Mouse (Mus musculus) ES-E14 (cell line): ENCODE data around the gene Itgb4. TPM values are rescaled to one million over a fixed set of nuclear protein-coding genes. Genes with fewer than 3 reads are reported as not detected.
A peak's percentile ranks its signal among the peaks of the same experiment; 100 is the strongest.

Experiments used
- DNase-seq: peaks from one replicate; pipeline ENCODE4 v3.0.0-alpha.2; 2013; ENCODE audit warnings: low read depth, low spot score
- H3K27ac ChIP-seq: 2 replicates; pipeline ENCODE4 v1.5.1; 2012; ENCODE audit warnings: low read depth, mild to moderate bottlenecking, low read length, moderate library complexity, mixed read lengths; ENCODE audit not compliant: poor library complexity, insufficient read depth, severe bottlenecking
- H3K36me3 ChIP-seq: 2 replicates; pipeline ENCODE4 v1.6.1; 2012; ENCODE audit warnings: mild to moderate bottlenecking, low read length, moderate library complexity, mixed read lengths; ENCODE audit not compliant: control insufficient read depth, poor library complexity, insufficient read depth, severe bottlenecking
- H3K4me1 ChIP-seq, 2 experiments: fragments of 150-350 bp in 1 of 2; sonication (generic) in 1 of 2; 2 replicates each; pipeline ENCODE4 v1.6.1; 2012; ENCODE audit warnings: low read length in 2 of 2, mild to moderate bottlenecking in 1 of 2, mixed read lengths in 1 of 2; ENCODE audit not compliant: control insufficient read depth in 2 of 2, insufficient read depth in 2 of 2, poor library complexity in 1 of 2
- H3K4me3 ChIP-seq, 2 experiments: fragments of 150-350 bp in 1 of 2; sonication (generic) in 1 of 2; 2 replicates each; pipeline ENCODE4 v1.5.1; 2012; ENCODE audit warnings: low read length in 2 of 2, low read depth in 1 of 2, mild to moderate bottlenecking in 1 of 2, mixed read lengths in 1 of 2; ENCODE audit not compliant: insufficient read depth in 1 of 2, poor library complexity in 1 of 2, severe bottlenecking in 1 of 2
- H3K9ac ChIP-seq: 2 replicates; pipeline ENCODE4 v1.6.1; 2012; ENCODE audit warnings: low read depth, mild to moderate bottlenecking, low read length, mixed read lengths; ENCODE audit not compliant: poor library complexity, insufficient read depth, severe bottlenecking
- H3K9me3 ChIP-seq: fragments of 150-350 bp; sonication (generic); 2 replicates; pipeline ENCODE4 v1.6.1; 2012; ENCODE audit warnings: low read depth, mild to moderate bottlenecking, low read length; ENCODE audit not compliant: control insufficient read depth, insufficient read depth
- CHD2 ChIP-seq: IDR thresholded peaks from 2 replicates; pipeline ENCODE4 v1.6.1; 2014; ENCODE audit warnings: mild to moderate bottlenecking, low read depth, low read length, inconsistent platforms
- HCFC1 ChIP-seq: IDR thresholded peaks from 2 replicates; pipeline ENCODE4 v1.6.1; 2012; ENCODE audit warnings: low read length, inconsistent platforms, borderline replicate concordance; ENCODE audit not compliant: insufficient read depth
- MAFK ChIP-seq: IDR thresholded peaks from 2 replicates; pipeline ENCODE4 v1.6.1; 2014; ENCODE audit warnings: mild to moderate bottlenecking, low read depth, low read length, inconsistent platforms; ENCODE audit not compliant: insufficient read depth
- ZC3H11A ChIP-seq: IDR thresholded peaks from 2 replicates; pipeline ENCODE4 v1.6.1; 2012; ENCODE audit warnings: low read depth, mild to moderate bottlenecking, inconsistent platforms, low read length, borderline replicate concordance
- ZNF384 ChIP-seq: IDR thresholded peaks from 2 replicates; pipeline ENCODE4 v1.6.1; 2012; ENCODE audit warnings: low read depth, low read length, inconsistent platforms
- in situ Hi-C, 2 experiments: fragments of 600-800 bp; cut with MboI; formaldehyde crosslinking; loops; one replicate each; pipeline ENCODE4 v1.15.1; 2025; ENCODE audit warnings: low sequenced_read_pairs in 2 of 2, inconsistent platforms in 1 of 2; ENCODE audit not compliant: unreplicated experiment in 2 of 2
- total RNA-seq: library from RNA; depleted of rRNA; stranded (reverse); fragments of 300-350 nt; gene quantifications from 2 replicates; pipeline ENCODE4 v1.2.3, GENCODE M21; 2012

Itgb4 gene
- total RNA-seq, 1 experiment: 9.6 TPM

DNA sequence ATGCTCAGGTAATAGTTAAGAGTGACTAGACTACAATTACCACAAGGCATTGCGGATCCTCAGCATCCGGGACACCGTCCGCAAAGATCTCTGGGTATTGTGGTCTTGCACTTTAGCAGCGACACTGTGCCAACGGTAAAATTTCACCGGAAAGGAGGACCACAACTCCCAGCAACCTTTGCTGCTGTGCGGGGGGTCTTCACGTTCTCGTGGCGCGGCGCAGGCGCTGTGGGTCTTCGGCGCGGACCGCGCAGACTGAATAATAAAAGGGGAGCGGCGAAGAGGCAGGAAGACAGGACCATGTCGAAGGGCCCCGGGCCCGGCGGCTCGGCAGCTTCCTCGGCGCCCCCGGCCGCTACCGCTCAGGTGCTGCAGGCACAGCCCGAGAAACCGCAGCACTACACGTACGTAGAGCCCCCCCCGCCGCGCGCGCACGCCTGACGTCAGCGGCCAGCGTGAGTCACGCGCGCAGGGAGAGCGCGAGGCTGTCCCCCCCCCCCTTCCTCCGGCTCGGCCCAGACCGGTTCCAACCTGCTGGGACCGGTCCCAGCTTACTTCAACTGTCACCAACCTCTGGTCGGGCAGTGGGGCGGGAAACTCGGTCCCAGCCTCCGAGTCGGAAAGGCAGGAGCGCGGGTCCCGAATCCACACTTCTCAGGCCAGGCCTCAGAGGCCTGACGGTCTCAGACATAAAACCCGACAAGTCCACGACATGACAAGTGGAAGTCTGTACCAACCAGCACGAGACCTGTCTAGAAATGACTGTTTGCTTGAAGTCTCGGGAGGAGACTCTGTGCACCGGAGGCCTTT is 55.8 kb downstream of the Itgb4 start, which contains the start of gene Unk:
Gene Unk, plus strand, starts transcription at position 235 of the 810 bp plus-strand sequence.
- in situ Hi-C loops: no loop called here
- peak; percentile 97 for DNase-seq
- H3K4me1 ChIP-seq: peaks cover 2 to 4% of the 10 kb centered on the region in 2 experiments; a peak in 1 of 4 replicates
- H3K27ac ChIP-seq: peak within 1 kb of the TSS; percentile 99
- H3K36me3 ChIP-seq: peaks cover 6% of the 10 kb centered on the region; the same call in 1 of the 2 replicates
- H3K4me3 ChIP-seq: peak within 1 kb of the TSS; percentile 71 to 93
- TF ChIP-seq CHD2 (peak; percentile 70), ZNF384 (no peak), HCFC1 (peak; percentile 99), ZC3H11A (no peak), MAFK (no peak)
- H3K9ac ChIP-seq: peak within 1 kb of the TSS; percentile 99
- H3K9me3 ChIP-seq: no peaks in the 10 kb centered on the region

DNA sequence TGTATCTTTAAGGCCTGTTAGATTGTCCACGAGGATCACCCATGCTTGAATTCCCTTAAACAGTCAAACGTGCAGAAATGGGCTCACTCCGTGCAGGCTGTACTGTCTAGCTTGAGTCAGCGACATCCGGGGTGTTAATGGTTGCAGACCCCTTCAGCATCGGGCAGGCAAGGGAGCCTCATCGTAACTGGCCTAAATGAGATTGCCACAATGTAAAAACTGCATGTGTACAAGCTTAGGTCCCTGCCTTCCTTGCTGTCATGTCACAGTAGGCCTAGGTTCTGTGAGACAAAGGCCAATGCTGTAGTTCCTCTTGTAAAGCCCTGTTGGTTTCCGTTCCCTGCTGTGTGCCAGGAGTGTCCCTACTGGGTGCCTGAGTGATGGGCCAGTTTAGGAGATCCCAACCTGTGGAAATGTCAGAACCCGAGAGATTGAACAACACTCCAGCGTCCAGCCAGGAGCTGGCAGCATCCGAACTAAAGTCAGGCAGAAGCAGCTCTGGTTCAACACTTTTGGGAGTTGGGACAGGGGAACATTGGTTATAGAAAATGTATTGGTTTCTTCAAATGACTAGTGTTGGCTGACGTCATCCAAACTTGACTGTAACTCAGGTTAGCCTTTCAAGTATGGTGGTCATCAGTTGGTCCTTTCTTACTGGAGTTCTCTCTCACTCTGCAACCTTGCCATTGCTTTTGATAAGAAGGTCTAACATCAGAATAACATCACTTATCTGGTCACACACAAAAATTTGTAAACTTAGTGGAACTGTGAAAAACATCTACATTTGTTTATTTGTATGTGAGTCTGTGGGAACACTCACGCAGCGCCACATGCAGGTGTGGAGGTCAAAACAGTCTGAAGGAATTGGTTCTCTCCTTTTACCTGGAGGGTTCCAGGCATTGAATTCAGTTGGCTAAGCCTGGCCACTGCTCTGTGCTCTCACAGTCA is 56.7 kb downstream of the Itgb4 start:
- H3K36me3 ChIP-seq: peaks cover 6% of the 10 kb centered on the region; the same call in 1 of the 2 replicates
- H3K4me1 ChIP-seq: peaks cover 2 to 4% of the 10 kb centered on the region in 2 experiments; a peak in 1 of 4 replicates
- H3K27ac ChIP-seq: peak overlapping the region; percentile 99
- no peak for DNase-seq
- TF ChIP-seq ZC3H11A (no peak), ZNF384 (no peak), HCFC1 (no peak), MAFK (no peak), CHD2 (no peak)
- peak overlapping the region; percentile 71 to 93 for H3K4me3 ChIP-seq
- H3K9me3 ChIP-seq: no peaks in the 10 kb centered on the region
- in situ Hi-C loops: no loop called here
- H3K9ac ChIP-seq: peak overlapping the region; percentile 99

DNA sequence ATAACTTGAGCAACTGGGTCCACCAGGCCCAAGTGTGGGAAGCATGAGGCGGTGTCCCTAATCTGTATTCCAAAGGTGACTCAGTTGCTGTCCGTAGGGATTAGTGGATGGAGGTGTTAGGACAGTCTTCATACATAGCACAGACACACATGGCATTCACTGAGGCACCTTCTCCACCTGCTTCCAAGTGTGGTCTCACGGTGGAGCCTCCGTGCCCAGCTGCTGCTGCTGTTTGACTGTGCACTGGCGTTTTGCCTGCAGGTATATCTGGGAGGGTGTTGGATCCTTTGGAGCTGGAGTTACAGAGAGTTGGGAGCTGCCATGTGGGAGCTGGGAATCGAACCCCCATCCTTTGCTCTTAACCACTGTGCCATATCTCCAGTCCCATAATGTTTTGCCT is 60.1 kb downstream of the Itgb4 start:
- no peak overlapping the region for H3K27ac ChIP-seq
- H3K4me1 ChIP-seq: 0 out of 4 replicates have a peak, but pooled peaks cover 0 to 2% of the 10 kb centered on the region in 2 experiments
- H3K9me3 ChIP-seq: no peaks in the 10 kb centered on the region
- peaks cover 9% of the 10 kb centered on the region; the same call in 1 of the 2 replicates for H3K36me3 ChIP-seq
- DNase-seq: no peak
- no peak overlapping the region for H3K9ac ChIP-seq
- TF ChIP-seq ZC3H11A (no peak), HCFC1 (no peak), ZNF384 (no peak), MAFK (no peak), CHD2 (no peak)
- no peak overlapping the region for H3K4me3 ChIP-seq
- in situ Hi-C loops: no loop called here

DNA sequence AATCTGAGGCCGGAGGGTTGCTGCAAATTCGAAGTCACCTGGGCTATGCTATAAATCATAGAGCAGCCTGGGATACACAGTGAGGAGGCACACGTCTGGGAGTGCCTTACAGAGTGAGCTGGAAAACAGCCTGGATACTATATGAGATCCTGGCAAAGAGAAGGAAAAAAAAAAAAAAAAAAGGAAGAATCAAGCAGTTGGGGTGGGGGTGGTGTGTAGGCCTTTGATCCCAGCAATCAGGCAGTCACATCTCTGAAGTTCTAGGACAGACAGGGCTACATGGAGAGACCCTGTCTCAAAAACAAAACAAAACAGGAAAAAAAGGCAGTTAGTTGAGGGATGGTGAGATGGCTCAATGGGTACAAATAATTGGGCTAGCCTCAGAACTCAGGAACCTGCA is 62.2 kb downstream of the Itgb4 start:
- H3K36me3 ChIP-seq: peaks cover 17% of the 10 kb centered on the region; the same call in 1 of the 2 replicates
- no peak for DNase-seq
- in situ Hi-C loops: no loop called here
- H3K9me3 ChIP-seq: no peaks in the 10 kb centered on the region
- no peak for TF ChIP-seq MAFK
- TF ChIP-seq ZNF384: no peak
- TF ChIP-seq ZC3H11A: no peak
- no peak for TF ChIP-seq CHD2
- no peak for TF ChIP-seq HCFC1
- H3K4me1 ChIP-seq: no peaks in the 10 kb centered on the region
- H3K9ac ChIP-seq: no peak overlapping the region
- no peak overlapping the region for H3K27ac ChIP-seq
- H3K4me3 ChIP-seq: no peak overlapping the region
